Mouse (Mus musculus) left cerebral cortex, postnatal 10 days (tissue): ENCODE results near the gene Phldb2. TPM values are rescaled to one million over a fixed set of nuclear protein-coding genes. Genes with fewer than 3 reads are reported as not detected.

Experiments used
- DNase-seq, 2 experiments: peaks; one replicate each; pipeline ENCODE4 v3.0.0; 2021 to 2022; ENCODE audit warnings: low spot score in 2 of 2, mixed read lengths in 1 of 2; ENCODE audit errors: extremely low spot score in 1 of 2
- intact Hi-C: fragments of 180-260 bp; cut with DNase I; formaldehyde crosslinking; loops from one replicate; pipeline ENCODE4 v1.15.1; 2025
- total RNA-seq, 2 experiments: library from RNA; stranded (reverse); gene quantifications; 2 replicates each; pipeline ENCODE4 v1.2.3; 2021

Phldb2 gene
- total RNA-seq, 2 experiments from 2014 or later, result 6.6 to 9.9 TPM

DNA sequence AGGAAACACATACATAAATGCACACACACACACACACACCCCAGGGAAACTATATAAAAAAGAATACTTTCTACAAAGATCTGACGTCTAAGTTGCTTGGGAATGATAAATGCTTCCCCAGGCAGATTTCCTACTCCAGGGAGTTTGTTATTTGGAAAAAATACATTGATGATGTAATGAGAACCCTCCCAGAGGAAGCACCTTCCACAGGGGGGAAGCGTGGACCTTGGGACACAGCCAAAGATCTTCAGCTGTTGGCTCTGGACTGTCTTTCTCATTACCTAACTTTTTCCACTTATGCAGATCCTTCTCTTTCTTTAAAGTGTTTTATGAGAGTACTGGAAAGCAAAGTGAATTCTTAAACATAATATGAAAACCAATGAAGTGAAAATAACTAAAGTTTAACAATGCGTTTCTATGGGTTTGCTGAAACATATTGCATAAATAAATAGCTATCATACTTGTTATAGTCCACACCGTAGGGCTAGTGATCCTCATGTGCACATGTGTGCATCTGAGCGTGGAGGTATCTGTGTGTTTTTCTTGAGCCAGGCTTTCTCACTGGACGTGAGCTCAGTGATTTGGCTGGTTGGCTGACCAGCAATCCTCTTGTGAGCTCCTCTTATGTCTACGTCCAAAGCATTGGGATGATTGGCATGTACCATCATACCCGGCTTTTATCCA, 30.7 kb downstream of the Phldb2 start:
- intact Hi-C loops, result no loop called here
- DNase-seq, result peak in 1 of 2 experiments; percentile 61

- DNase-seq, result peak; percentile 7 to 28
- intact Hi-C loops, result no loop called here
These were observed 33.8 kb downstream of the Phldb2 start for GRCm38 (mm10) chr16:45919572-45919971.

GRCm38 (mm10) chr16:45903595-45903994, 49.8 kb downstream of the Phldb2 start:
- DNase-seq, result no peak
- intact Hi-C loops, result no loop called here

GRCm38 (mm10) chr16:45898459-45898858, 54.9 kb downstream of the Phldb2 start:
- DNase-seq, result no peak
- intact Hi-C loops, result no loop called here

DNA sequence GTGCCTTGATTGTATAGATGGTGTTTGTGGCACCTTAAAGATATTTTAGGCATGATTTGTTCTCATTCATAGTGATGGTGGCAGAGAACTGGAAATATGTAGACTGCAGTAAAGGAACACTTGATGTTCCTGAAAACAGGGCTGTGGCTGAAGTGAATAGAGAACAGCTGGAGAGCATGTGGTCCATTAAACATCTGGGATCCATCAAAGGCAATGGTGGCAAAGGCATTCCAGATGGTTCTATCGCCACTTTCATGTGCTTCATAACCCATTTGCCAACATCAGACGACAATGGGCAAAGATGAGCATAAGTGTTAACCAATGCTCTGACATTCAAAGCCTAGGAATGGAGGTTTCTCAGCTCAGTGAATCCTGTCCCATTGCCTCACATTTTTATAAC, 56.8 kb downstream of the Phldb2 start:
- intact Hi-C loops, result no loop called here
- no peak for DNase-seq

GRCm38 (mm10) chr16:45894998-45895397, 58.4 kb downstream of the Phldb2 start:
- intact Hi-C loops, result no loop called here
- DNase-seq, result no peak

DNA sequence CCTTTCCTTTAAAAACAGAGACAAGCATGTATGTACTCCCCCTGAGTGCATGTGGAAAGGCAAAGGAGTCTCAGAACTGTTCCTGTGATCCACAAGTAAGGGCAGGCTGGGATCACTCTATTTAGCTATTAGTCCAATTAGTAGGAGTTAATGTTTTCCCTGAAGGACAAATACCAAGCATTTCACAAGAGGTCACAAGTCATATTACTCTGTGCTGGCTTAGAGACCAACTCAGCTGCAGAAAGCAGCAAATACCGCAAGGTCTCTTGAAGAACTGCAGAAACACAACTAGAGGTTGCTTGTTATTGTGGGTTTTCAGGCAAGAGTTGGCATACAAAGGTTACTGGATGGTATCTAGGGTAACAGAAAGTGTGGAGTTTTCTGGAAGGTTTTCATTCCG, 59.6 kb downstream of the Phldb2 start:
- intact Hi-C loops, result no loop called here
- DNase-seq, result no peak

DNA sequence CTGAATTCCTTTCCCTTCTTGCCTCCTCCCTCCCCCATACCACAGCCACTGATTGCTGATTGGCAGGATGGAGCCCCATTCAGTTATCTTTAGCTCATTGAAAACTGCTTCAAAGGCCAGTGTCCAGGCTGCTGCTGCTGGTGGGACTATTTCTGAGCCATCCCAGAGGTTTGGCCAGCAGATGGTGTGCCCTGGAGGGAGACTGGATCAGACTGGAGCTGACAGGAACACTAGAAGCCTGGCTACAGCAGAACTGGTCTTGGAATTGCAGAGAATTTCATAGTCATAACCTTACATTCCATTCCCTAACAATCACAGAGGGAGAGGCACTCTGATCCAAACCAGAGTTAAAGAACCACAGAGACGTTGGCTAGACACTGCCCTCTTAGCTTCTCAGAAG, 60.5 kb downstream of the Phldb2 start:
- DNase-seq, result peak in 1 of 2 experiments; percentile 30
- intact Hi-C loops, result no loop called here

DNA sequence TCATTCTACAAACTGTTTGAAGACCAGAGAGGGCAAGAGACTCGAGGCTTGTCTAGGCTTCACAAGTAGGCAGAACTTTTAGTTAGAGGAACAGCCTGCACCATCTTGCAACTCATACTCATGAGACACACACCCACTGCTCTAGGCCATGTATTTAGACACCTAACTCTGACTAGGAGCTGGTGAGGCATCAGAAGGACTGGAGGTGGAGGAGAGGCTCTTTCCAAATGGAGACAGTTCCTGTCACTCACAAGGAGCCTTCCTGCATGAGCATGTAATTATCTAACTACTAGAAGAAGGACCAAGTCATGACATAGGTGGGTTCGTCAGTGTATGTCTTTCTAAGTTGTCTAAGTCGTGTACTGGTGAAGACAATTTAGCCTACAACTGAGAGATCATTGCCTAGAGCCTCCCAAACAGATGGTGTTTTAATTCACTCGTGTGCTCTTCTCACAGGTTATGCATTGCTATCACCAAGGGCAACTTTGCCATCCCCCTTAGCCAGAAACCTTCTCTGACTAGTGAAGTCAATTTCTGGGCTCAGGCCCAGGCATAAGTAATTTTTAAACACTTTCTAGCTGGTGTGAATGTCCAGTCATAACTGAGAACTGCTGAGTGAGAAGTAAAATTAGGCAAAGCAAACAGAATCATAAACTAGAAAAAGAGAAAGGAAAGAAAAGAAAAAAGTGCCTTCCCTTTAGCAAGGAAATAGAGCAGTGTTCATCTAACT, 62.8 kb downstream of the Phldb2 start:
- intact Hi-C loops, result no loop called here
- no peak for DNase-seq

DNA sequence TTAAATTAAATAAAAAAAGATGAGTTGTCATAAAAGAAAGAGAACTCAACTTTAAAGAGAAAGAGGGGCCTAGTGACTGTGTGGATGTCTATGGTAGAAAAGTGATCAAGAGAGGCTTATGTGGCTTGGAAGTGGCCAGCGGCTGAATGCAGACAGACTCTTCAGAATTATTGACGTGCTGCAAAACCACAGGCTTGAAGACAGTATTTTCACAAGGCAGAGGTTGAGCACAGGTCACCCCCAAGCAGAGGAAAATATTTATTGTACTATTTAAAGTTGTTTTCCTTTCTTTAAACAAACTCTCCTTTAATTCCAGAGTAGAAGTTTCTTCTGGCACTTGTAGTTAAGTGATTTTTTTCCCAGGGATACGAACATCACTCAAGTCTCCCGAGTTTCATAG, 63.8 kb downstream of the Phldb2 start:
- DNase-seq, result peak in 1 of 2 experiments; percentile 25
- intact Hi-C loops, result no loop called here

DNA sequence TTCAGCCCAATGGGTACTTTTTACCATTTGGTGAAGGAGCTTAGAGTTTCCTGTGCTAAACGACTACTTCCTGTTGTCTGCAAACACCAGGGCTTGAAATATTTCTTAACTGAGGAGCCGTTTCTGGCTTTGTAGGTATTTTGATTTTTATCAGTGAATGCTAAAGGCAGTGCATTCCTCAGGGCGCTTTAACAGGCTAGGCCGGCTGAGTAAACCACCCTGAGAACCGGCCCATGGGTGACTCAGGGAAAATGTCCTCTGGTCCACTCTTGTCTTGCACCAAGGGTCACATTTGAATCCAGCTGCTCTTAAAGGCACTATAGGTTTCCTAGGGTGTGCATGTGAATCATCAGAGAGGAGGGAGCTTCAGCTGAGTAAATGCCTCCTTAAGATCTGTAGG, 66.8 kb downstream of the Phldb2 start:
- intact Hi-C loops, result no loop called here
- no peak for DNase-seq

DNA sequence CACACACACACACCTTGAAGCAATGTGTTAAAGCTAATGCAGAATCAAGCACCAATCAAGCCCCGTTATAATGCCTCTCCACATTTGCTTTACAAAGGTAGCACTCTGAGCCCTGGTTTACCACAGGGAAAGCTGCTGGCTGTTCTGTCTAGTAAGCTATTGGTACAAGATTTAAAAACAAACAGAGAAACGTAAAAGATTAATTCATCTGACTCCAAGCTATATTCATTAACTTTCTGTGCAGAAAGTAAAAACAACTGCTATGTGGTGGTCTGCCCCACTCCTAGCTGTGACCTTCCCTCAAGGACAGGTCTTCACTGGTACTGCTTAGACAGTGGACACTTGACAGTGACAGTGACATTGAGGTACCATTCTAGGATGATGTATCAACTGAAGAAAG, 69.2 kb downstream of the Phldb2 start:
- no peak for DNase-seq
- intact Hi-C loops, result no loop called here

GRCm38 (mm10) chr16:45881177-45881832, 72.1 kb downstream of the Phldb2 start:
- DNase-seq, result no peak
- intact Hi-C loops, result no loop called here

GRCm38 (mm10) chr16:45880101-45880751, 73.2 kb downstream of the Phldb2 start:
- no peak for DNase-seq
- intact Hi-C loops, result no loop called here

- intact Hi-C loops, result no loop called here
- no peak for DNase-seq
These were observed 75.7 kb downstream of the Phldb2 start for GRCm38 (mm10) chr16:45877739-45878138.

DNA sequence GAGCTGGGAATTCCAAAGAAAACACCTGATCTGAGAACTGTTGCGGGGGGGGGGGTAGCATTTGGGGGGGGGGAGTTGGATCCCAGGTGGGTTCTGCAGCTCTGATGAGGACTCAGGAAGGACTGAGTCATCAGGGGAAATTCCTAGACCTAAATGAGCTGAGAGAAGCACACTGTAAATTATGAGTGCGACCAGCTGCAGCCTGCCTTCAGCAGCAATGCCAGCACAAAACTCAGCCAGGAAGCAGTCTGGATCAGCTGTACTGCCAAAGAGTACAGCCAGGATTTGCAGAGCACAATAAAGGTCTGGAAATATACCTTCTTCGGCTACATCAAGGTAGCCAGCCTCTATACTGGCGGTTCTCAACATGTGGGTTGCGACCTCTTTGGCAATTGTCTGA, 76.2 kb downstream of the Phldb2 start:
- DNase-seq, result peak; percentile 13 to 24

DNA sequence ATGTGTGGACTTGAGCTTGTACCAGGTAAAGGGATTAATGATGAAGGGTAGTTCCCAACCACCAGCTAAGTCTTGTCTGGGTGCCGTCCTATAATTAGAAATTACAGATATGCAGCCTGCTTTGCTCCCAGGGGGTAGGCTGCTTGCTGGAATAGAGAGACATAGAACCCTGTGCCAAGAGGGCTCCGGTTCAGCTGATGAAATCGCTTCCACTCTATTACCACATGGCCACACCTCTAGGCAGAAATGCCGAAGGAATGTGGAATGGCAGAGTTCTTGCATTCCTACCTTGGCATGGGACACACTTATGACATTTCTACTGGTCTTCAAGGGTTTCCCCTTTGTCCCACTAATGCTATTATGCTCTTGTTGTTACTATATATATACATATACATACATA, 80.0 kb downstream of the Phldb2 start:
- intact Hi-C loops, result no loop called here
- no peak for DNase-seq

More for the DNA sequence above, 76.2 kb downstream of the Phldb2 start:
- intact Hi-C loops, result no loop called here

GRCm38 (mm10) chr16:45871286-45871976, 82.0 kb downstream of the Phldb2 start:
- DNase-seq, result no peak
- intact Hi-C loops, result no loop called here

GRCm38 (mm10) chr16:45870651-45871050, 82.7 kb downstream of the Phldb2 start:
- DNase-seq, result no peak
- intact Hi-C loops, result no loop called here
